Mouse (Mus musculus) kidney, embryonic 14.5 days (tissue): ENCODE data around the gene Olfr725. TPM values are rescaled to one million over a fixed set of nuclear protein-coding genes. Genes with fewer than 3 reads are reported as not detected.

Experiments used
- ATAC-seq: fragments of 200-750 bp; cut with Nextera tagmentation; 2 replicates; pipeline ENCODE4 v1.8.0; 2017; ENCODE audit warnings: moderate number of reproducible peaks, mild to moderate bottlenecking, moderate TSS enrichment, moderate library complexity; ENCODE audit not compliant: low FRiP score, low TSS enrichment
- H3K27ac ChIP-seq: fragments of 300-500 bp; sonication (generic); 2 replicates; pipeline ENCODE4 v1.5.1; 2014; ENCODE audit warnings: low read depth, mild to moderate bottlenecking, low read length, moderate library complexity, mixed read lengths
- H3K27me3 ChIP-seq: fragments of 300-500 bp; sonication (generic); 2 replicates; pipeline ENCODE4 v1.6.1; 2014; ENCODE audit warnings: mild to moderate bottlenecking, low read length; ENCODE audit not compliant: control insufficient read depth, insufficient read depth
- H3K36me3 ChIP-seq: fragments of 300-500 bp; sonication (generic); 2 replicates; pipeline ENCODE4 v1.6.1; 2014; ENCODE audit warnings: low read length, mixed read lengths; ENCODE audit not compliant: control insufficient read depth, insufficient read depth
- H3K4me1 ChIP-seq: fragments of 300-500 bp; sonication (generic); 2 replicates; pipeline ENCODE4 v1.6.1; 2014; ENCODE audit warnings: low read length, mixed read lengths; ENCODE audit not compliant: control insufficient read depth, insufficient read depth
- H3K4me2 ChIP-seq: fragments of 300-500 bp; sonication (generic); replicated peaks from 2 replicates; pipeline ENCODE4 v1.6.1; 2014; ENCODE audit warnings: low read depth, mild to moderate bottlenecking, low read length
- H3K4me3 ChIP-seq: fragments of 300-500 bp; sonication (generic); 2 replicates; pipeline ENCODE4 v1.5.1; 2014; ENCODE audit warnings: mild to moderate bottlenecking, low read length
- H3K9ac ChIP-seq: fragments of 300-500 bp; sonication (generic); 2 replicates; pipeline ENCODE4 v1.6.1; 2014; ENCODE audit warnings: low read depth, mild to moderate bottlenecking, low read length, moderate library complexity
- H3K9me3 ChIP-seq: fragments of 300-500 bp; sonication (generic); 2 replicates; pipeline ENCODE4 v1.6.1; 2016; ENCODE audit warnings: low read length; ENCODE audit not compliant: control insufficient read depth
- WGBS: fragments of 180-500 bp; shearing (Covaris S2); extraction: QIAGEN DNeasy Blood & Tissue Kit; methylation state at CpG from one replicate; pipeline ENCODE4 v1.1.7; 2014; 5-methylcytosine and 5-hydroxymethylcytosine counted together
- polyA plus RNA-seq: library from polyadenylated mRNA; unstranded; fragments of >200 nt; fragmentation: Nextera tagmentation; extraction: Ambion mirVana; gene quantifications from 2 replicates; pipeline ENCODE4 v1.2.1, GENCODE M21; 2014

Gene Olfr725
- not detected in 2 replicates for polyA plus RNA-seq

DNA sequence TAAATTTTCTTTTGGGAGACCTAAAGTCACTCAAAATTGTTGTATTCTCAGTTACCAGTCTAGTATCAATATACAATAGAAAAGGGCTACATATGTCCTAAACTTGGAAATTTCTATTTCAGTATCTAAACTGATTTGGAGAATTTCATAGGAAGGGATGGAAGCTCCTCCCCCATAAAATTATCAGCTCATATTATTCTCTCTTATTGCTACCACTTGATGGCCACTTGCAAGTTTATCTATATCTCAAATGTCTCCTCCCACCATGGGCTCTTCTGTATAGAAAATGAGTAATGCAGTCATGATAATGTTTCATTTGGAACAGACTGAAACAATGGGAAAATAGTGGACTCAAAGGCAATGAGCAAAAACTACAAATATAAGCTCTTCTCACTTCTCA is at the start of gene Olfr725:
Olfr725 (minus strand) TSS at position 101 of the 400 bp plus-strand sequence.
- H3K4me1 ChIP-seq = no peaks in the 10 kb centered on the region
- no peaks in the 10 kb centered on the region for H3K36me3 ChIP-seq
- no peaks in the 10 kb centered on the region for H3K9me3 ChIP-seq
- H3K27ac ChIP-seq = no peak within 1 kb of the TSS
- no peak within 1 kb of the TSS for H3K4me2 ChIP-seq
- H3K27me3 ChIP-seq = no peaks in the 10 kb centered on the region
- no peak for ATAC-seq
- no peak within 1 kb of the TSS for H3K9ac ChIP-seq
- H3K4me3 ChIP-seq = no peak within 1 kb of the TSS

DNA sequence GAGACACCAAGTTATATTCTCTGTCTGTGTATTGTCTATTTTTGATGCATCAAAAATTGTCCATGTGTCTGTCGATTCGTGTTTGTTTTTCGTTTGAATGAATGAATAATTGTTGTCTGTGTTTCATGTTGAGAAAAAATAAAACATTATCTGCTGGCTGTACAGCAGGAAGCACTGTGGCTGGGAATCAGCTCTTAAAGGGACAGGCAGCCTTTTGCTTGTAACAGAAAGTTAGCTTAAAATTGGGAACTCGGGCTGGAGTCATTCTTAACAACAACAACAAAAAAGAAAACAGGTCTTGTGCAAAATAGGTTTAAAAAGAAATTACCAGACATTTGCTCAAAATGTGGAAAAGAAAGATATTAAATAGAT is 22.5 kb upstream of the Olfr725 start:
- H3K4me1 ChIP-seq = no peaks in the 10 kb centered on the region
- peak overlapping the region; percentile 68 for H3K4me2 ChIP-seq
- H3K4me3 ChIP-seq = peak overlapping the region; percentile 69
- H3K9ac ChIP-seq = peak overlapping the region; percentile 74; the same call in 1 of the 2 replicates
- H3K9me3 ChIP-seq = no peaks in the 10 kb centered on the region
- WGBS = 0% methylated on average over 4 of the region's 4 CpGs
- peak overlapping the region; percentile 92; the same call in 1 of the 2 replicates for H3K27ac ChIP-seq
- peak; percentile 20; the same call in 1 of the 2 replicates for ATAC-seq
- H3K36me3 ChIP-seq = no peaks in the 10 kb centered on the region
- no peaks in the 10 kb centered on the region for H3K27me3 ChIP-seq

DNA sequence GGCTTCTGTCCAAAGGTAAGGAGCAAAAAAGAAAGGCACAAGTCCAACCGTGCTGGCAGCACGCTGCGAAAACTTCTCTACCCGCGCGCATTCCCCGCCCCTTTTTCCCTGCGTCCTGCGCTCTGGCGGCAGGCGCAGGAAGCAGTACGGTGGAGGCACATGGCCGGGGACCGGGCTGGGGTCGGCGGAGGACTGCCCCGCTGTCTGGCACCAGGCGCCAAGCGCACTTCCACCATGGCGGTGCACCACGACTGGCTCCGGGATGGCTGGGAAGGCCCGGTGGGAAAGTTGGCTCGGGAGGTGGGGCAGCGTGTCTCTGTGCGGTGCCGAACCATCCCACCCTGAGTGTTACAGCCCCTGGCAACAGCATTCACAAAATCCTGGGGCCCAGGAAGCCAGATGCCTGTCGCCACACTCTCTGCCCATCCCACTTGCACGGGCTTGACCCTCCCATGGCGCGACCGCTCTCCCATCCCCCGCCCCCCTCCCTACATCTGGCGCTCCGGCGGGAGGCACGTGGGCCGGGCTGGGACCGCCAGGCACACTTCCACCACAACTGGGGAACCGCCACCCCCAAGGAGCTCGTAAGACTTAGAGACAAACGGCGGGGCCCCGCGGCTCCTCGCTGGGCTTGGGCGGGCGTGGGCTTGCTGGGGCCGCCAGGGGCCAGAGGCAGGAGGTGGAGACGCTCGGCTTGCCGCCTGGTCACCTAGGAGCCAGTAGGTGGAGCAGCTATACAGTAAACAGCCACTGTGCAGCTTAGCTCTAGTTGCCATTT is 22.0 kb upstream of the Olfr725 start:
- peak; percentile 97 for ATAC-seq

DNA sequence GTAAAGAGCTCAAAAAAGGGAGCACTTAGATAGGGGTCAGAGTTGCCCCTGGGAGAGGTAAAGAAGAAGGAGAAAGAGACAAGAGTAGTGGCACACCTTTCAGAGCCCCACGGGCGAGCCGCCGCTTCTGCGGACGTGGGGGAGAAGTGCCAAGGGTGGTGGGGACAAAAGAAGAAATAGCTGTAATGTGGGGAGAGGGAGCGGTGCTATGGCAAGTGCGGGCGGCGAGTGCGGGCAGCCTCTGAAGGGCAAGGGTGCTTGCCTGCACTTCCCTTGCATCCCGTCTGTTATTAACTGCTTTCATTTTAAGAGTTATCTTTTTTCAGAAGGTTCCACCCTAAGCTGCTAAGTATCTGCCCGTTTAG is 21.4 kb upstream of the Olfr725 start:
- under 1% methylated on average over 13 of the region's 13 CpGs for WGBS
- H3K27ac ChIP-seq = peak overlapping the region; percentile 92
- no peaks in the 10 kb centered on the region for H3K9me3 ChIP-seq
- H3K4me2 ChIP-seq = peak overlapping the region; percentile 68
- H3K4me1 ChIP-seq = no peaks in the 10 kb centered on the region
- no peaks in the 10 kb centered on the region for H3K27me3 ChIP-seq
- H3K9ac ChIP-seq = peak overlapping the region; percentile 74
- H3K4me3 ChIP-seq = peak overlapping the region; percentile 69
- ATAC-seq = peak; percentile 40; the same call in 1 of the 2 replicates
- no peaks in the 10 kb centered on the region for H3K36me3 ChIP-seq

More for the DNA sequence above, 22.0 kb upstream of the Olfr725 start:
- no peaks in the 10 kb centered on the region for H3K9me3 ChIP-seq
- WGBS = 2% methylated on average over 52 of the region's 52 CpGs
- H3K9ac ChIP-seq = peak overlapping the region; percentile 74
- H3K4me1 ChIP-seq = no peaks in the 10 kb centered on the region
- H3K4me2 ChIP-seq = peak overlapping the region; percentile 68
- no peaks in the 10 kb centered on the region for H3K36me3 ChIP-seq
- peak overlapping the region; percentile 69 for H3K4me3 ChIP-seq
- peak overlapping the region; percentile 92 for H3K27ac ChIP-seq
- H3K27me3 ChIP-seq = no peaks in the 10 kb centered on the region

DNA sequence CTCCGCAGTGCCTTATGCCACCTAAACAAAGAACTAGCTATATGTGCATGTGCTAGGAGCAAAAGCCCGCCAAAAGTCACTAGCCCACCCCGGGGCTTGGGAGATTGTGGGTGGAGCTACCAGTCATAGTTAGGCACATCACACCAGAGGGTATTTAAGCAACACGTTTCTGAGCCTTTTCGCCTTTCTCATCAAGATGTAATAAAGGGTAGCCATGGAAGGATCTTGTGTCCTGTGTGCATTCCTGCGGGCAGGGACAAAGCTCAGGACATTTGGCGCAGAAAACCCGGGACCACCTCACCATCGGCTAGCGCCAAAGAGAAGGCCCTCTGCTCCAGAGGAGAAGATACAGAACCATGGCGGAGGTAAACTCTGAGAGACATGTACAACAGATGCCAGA is 21.0 kb upstream of the Olfr725 start:
- H3K27ac ChIP-seq = no peak overlapping the region
- 15% methylated on average over 11 of the region's 11 CpGs for WGBS
- no peaks in the 10 kb centered on the region for H3K4me1 ChIP-seq
- H3K4me3 ChIP-seq = peak overlapping the region; percentile 69
- no peaks in the 10 kb centered on the region for H3K27me3 ChIP-seq
- no peaks in the 10 kb centered on the region for H3K36me3 ChIP-seq
- no peak for ATAC-seq
- peak overlapping the region; percentile 74 for H3K9ac ChIP-seq
- peak overlapping the region; percentile 68 for H3K4me2 ChIP-seq
- H3K9me3 ChIP-seq = no peaks in the 10 kb centered on the region

DNA sequence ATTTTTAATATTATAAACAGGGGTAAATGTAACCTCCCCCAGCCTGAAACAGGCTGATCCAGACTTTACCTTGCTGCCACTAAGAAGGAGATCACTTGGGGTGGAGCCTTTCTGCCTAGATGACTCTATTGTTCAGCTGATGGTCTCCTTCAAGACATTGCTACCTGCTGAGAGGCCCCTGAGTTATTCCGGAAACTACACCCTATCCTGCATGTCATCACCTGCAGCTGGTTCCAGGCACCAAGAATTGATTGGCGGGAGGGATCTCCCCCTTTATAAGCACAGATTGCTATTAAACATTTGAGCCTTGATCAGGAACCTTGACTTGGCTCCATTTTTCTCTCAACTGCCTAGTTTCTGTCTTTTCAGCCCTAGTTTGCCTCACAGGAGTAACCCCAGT is 8.1 kb downstream of the Olfr725 start:
- H3K4me2 ChIP-seq = no peak overlapping the region
- H3K4me1 ChIP-seq = no peaks in the 10 kb centered on the region
- H3K36me3 ChIP-seq = no peaks in the 10 kb centered on the region
- H3K27ac ChIP-seq = no peak overlapping the region
- H3K4me3 ChIP-seq = no peak overlapping the region
- H3K9ac ChIP-seq = no peak overlapping the region
- no peaks in the 10 kb centered on the region for H3K27me3 ChIP-seq
- WGBS = 87% methylated on average over 2 of the region's 2 CpGs
- 0 out of 2 replicates have a peak, but pooled peaks cover 3% of the 10 kb centered on the region for H3K9me3 ChIP-seq
- ATAC-seq = no peak

DNA sequence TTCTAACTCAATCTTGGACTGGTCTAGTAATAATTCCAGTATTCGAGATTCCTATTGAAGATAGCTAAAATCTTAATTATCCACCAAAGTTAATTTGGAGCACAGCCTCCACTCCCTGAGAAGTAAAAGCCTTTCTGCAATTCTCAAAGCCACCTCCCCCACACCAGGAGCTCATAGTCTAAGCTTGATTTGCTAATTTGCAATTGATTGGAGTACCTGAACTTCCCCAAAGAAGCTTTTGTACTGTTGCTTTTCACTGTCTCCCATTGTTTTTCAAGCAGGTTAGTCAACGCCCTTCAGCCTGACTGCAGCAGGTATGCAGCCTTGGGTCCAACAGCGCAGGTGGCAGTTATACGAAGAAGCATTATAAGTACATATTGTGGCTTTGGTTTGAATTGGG is 8.8 kb downstream of the Olfr725 start:
- H3K4me2 ChIP-seq = no peak overlapping the region
- ATAC-seq = no peak
- no peak overlapping the region for H3K27ac ChIP-seq
- H3K27me3 ChIP-seq = no peaks in the 10 kb centered on the region
- no peak overlapping the region for H3K4me3 ChIP-seq
- 88% methylated on average over 4 of the region's 4 CpGs for WGBS
- no peak overlapping the region for H3K9ac ChIP-seq
- no peaks in the 10 kb centered on the region for H3K36me3 ChIP-seq
- no peaks in the 10 kb centered on the region for H3K4me1 ChIP-seq
- H3K9me3 ChIP-seq = 0 out of 2 replicates have a peak, but pooled peaks cover 3% of the 10 kb centered on the region

DNA sequence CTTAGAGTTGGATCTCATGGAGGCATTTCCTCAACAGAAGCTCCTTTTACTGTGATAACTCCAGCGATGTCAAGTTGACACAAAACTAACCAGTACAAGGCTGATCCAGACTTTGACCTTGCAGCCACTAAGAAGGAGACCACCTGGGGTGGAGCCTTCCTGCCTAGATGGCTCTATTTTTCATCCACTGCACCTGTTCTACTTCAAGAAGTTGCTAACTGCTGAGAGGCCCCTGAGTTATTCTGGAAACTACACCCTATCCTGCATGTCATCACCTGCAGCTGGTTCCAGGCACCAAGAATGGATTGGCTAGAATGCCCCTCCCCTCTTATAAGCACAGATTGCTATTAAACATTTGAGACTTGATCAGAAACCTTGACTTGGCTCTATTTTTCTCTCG is 13.8 kb downstream of the Olfr725 start:
- H3K27me3 ChIP-seq = no peaks in the 10 kb centered on the region
- H3K4me3 ChIP-seq = no peak overlapping the region
- H3K36me3 ChIP-seq = no peaks in the 10 kb centered on the region
- H3K9me3 ChIP-seq = 0 out of 2 replicates have a peak, but pooled peaks cover 3% of the 10 kb centered on the region
- no peak overlapping the region for H3K4me2 ChIP-seq
- no peak for ATAC-seq
- H3K4me1 ChIP-seq = no peaks in the 10 kb centered on the region
- 77% methylated on average over 2 of the region's 2 CpGs for WGBS
- no peak overlapping the region for H3K27ac ChIP-seq
- H3K9ac ChIP-seq = no peak overlapping the region
